Mouse (Mus musculus): ENCODE results near the gene Slc37a1. TPM values are rescaled to one million over a fixed set of nuclear protein-coding genes. Genes with fewer than 3 reads are reported as not detected.

Slc37a1 gene
- total and polyA plus RNA-seq, 3 experiments, result 7.3 to 19.7 (median 9.1) TPM

DNA sequence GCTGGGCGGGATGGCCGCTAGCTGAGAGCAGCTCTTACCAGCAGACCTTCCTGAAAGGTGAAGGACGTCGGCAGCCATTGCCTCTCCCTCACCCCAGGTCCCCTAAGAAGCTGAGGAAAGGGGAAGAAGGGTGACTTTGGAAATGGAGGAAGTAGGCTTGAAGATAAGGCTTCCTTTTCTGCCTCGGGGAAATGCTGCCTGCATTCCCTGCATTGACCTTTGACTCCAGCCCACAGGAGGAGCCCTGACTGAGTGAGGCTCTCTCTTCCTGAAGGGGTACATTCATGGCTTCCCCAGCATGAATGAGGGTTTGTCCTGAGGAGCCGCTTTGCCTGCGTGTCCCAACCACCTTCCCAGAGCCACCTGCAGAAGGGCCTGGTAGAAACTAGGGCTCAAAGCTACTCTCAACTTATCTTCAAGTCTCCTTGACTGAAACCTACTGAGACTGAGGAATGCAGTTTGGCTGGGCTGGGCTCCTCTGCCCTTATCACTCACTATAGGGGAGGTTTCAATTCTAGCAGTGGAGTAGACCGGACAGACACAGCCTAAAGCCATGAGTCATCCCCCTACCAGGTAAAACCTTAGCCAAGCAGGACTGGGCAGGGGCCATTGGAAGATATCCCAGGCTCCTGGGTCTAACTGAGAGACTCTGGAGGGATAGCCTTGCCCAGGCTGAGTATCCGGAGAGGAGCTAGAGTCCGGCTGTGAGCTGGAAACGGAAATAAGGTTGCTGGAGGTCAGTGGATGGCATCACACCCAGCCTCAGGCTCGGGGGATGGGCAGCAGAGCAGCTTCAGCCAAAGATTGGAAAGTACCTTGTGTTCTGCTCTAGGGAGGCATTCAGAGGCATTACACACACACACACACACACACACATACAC, 18.5 kb downstream of the Slc37a1 start:
- Histone ChIP-seq H3K4me1 (ENCODE audit: control insufficient read depth, insufficient read depth, low read length) (peaks cover 7% of the 10 kb centered on the region; the same call in 1 of the 2 replicates), H3K27ac (no peak overlapping the region), H3K36me3 (ENCODE audit: control insufficient read depth, insufficient read depth, low read length) (no peaks in the 10 kb centered on the region), H3K79me2 (replicated peaks; ENCODE audit: control insufficient read depth, insufficient read depth, low read length) (no peaks in the 10 kb centered on the region), H3K9ac (ENCODE audit: low read depth, low read length) (no peak overlapping the region), H3K4me3 (no peak overlapping the region), H3K27me3 (ENCODE audit: control insufficient read depth, insufficient read depth, low read length) (no peaks in the 10 kb centered on the region)
- peak; percentile 60 to 77 for DNase-seq
- intact Hi-C loops (cut with DNase I), result no loop called here
- TF ChIP-seq EP300 (IDR thresholded peaks at IDR 0.05; ENCODE audit: insufficient read depth, low read depth, low read length), result 0 out of 2 replicates have a peak, but pooled peaks have one; percentile 59
- TF ChIP-seq POLR2A (IDR thresholded peaks at IDR 0.05; ENCODE audit: insufficient read depth, low read depth, low read length), result no peak
- no peak for TF ChIP-seq CTCF (IDR thresholded peaks at IDR 0.05)
- 38% methylated on average over 12 of the region's 12 CpGs for WGBS

GRCm38 (mm10) chr17:31305776-31306120, 19.2 kb downstream of the Slc37a1 start:
- Histone ChIP-seq H3K27ac (no peak overlapping the region), H3K9ac (ENCODE audit: low read depth, low read length) (no peak overlapping the region), H3K4me1 (ENCODE audit: control insufficient read depth, insufficient read depth, low read length) (peaks cover 7% of the 10 kb centered on the region; the same call in 1 of the 2 replicates), H3K79me2 (replicated peaks; ENCODE audit: control insufficient read depth, insufficient read depth, low read length) (no peaks in the 10 kb centered on the region), H3K4me3 (no peak overlapping the region), H3K36me3 (ENCODE audit: control insufficient read depth, insufficient read depth, low read length) (no peaks in the 10 kb centered on the region), H3K27me3 (ENCODE audit: control insufficient read depth, insufficient read depth, low read length) (no peaks in the 10 kb centered on the region)
- intact Hi-C loops (cut with DNase I), result no loop called here
- DNase-seq, result no peak
- 35% methylated on average over 5 of the region's 5 CpGs for WGBS
- no peak for TF ChIP-seq CTCF (IDR thresholded peaks at IDR 0.05)
- TF ChIP-seq EP300 (IDR thresholded peaks at IDR 0.05; ENCODE audit: insufficient read depth, low read depth, low read length), result no peak; the same call in 1 of the 2 replicates
- no peak for TF ChIP-seq POLR2A (IDR thresholded peaks at IDR 0.05; ENCODE audit: insufficient read depth, low read depth, low read length)

- Histone ChIP-seq H3K9ac (ENCODE audit: low read depth, low read length) (no peak overlapping the region), H3K27me3 (ENCODE audit: control insufficient read depth, insufficient read depth, low read length) (no peaks in the 10 kb centered on the region), H3K79me2 (replicated peaks; ENCODE audit: control insufficient read depth, insufficient read depth, low read length) (no peaks in the 10 kb centered on the region), H3K27ac (no peak overlapping the region), H3K4me1 (ENCODE audit: control insufficient read depth, insufficient read depth, low read length) (peaks cover 7% of the 10 kb centered on the region; the same call in 1 of the 2 replicates), H3K36me3 (ENCODE audit: control insufficient read depth, insufficient read depth, low read length) (no peaks in the 10 kb centered on the region), H3K4me3 (no peak overlapping the region)
- TF ChIP-seq POLR2A (IDR thresholded peaks at IDR 0.05; ENCODE audit: insufficient read depth, low read depth, low read length), result no peak
- no peak for TF ChIP-seq EP300 (IDR thresholded peaks at IDR 0.05; ENCODE audit: insufficient read depth, low read depth, low read length)
- TF ChIP-seq CTCF (IDR thresholded peaks at IDR 0.05), result no peak
- WGBS, result 57% methylated on average over 3 of the region's 3 CpGs
- intact Hi-C loops (cut with DNase I), result loop anchor here (2.0 kb wide), 1 partner anchor 25 kb away; no protein-coding TSS in a partner anchor
- DNase-seq, result no peak
These were observed 21.2 kb downstream of the Slc37a1 start for GRCm38 (mm10) chr17:31307756-31308155.

DNA sequence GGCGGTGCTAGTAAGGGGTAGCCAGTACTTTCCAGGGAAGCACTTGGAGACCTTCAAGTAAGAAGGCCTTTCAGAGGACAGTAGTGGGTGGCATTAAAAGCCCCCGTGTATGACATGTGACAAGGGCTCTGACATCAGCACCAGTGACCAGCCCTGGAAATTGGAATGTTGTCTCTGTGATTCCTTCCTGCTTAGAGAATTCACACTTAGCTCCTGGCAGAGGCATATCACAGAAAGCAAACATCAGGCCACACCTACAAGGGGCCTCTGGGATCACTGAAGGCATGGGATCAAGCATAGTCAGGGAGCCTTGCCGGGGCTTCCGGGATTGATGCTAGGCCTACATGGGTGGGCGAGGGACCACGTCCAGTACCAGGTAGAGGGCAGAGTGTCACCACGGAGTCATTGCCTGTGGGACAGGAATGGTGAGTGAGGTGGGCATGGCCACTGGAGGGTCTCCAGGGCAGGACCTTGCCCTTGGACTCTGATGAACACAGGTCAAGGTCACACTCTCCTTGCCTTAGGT, 21.8 kb downstream of the Slc37a1 start:
- H3K27ac ChIP-seq, result no peak overlapping the region
- no peak for TF ChIP-seq CTCF (IDR thresholded peaks at IDR 0.05)
- no peak for TF ChIP-seq POLR2A (IDR thresholded peaks at IDR 0.05; ENCODE audit: insufficient read depth, low read depth, low read length)
- TF ChIP-seq EP300 (IDR thresholded peaks at IDR 0.05; ENCODE audit: insufficient read depth, low read depth, low read length), result no peak
- H3K9ac ChIP-seq (ENCODE audit: low read depth, low read length), result no peak overlapping the region
- no peaks in the 10 kb centered on the region for H3K79me2 ChIP-seq (replicated peaks; ENCODE audit: control insufficient read depth, insufficient read depth, low read length)
- DNase-seq, result no peak
- WGBS, result 69% methylated on average over 7 of the region's 7 CpGs
- no peaks in the 10 kb centered on the region for H3K36me3 ChIP-seq (ENCODE audit: control insufficient read depth, insufficient read depth, low read length)
- intact Hi-C loops (cut with DNase I), result loop anchor here (2.0 kb wide), 1 partner anchor 26 kb away; no protein-coding TSS in a partner anchor
- H3K4me3 ChIP-seq, result no peak overlapping the region
- H3K27me3 ChIP-seq (ENCODE audit: control insufficient read depth, insufficient read depth, low read length), result no peaks in the 10 kb centered on the region
- peaks cover 7% of the 10 kb centered on the region; the same call in 1 of the 2 replicates for H3K4me1 ChIP-seq (ENCODE audit: control insufficient read depth, insufficient read depth, low read length)

DNA sequence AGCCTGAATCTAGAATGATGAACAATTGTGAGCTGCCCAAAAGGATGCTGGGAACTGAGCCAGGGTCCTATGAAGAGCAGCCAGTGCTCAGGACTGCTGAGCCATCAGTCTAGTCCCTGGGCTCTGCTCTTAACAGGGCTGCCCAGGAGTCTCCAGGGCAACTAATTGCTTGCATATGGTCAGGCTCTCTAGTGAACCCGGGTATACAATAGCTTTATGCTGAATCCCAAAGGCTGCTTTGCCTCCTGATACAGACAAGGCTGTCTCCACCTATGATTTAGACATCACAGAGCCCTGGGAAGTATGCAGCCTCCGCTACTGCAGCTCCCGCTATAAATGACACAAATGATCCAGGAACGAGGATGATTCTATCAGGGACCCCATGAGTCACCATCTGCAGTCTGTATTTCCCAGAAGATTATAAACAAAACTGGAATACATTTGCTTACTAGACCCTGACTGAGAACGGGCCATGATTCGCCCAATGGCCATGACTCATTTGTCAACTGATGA, 22.7 kb downstream of the Slc37a1 start:
- no peak overlapping the region for H3K4me3 ChIP-seq
- TF ChIP-seq POLR2A (IDR thresholded peaks at IDR 0.05; ENCODE audit: insufficient read depth, low read depth, low read length) (no peak), CTCF (IDR thresholded peaks at IDR 0.05) (no peak)
- peaks cover 7% of the 10 kb centered on the region; the same call in 1 of the 2 replicates for H3K4me1 ChIP-seq (ENCODE audit: control insufficient read depth, insufficient read depth, low read length)
- no peak for DNase-seq
- no peaks in the 10 kb centered on the region for H3K36me3 ChIP-seq (ENCODE audit: control insufficient read depth, insufficient read depth, low read length)
- 55% methylated on average over 6 of the region's 6 CpGs for WGBS
- no peak overlapping the region for H3K9ac ChIP-seq (ENCODE audit: low read depth, low read length)
- no peaks in the 10 kb centered on the region for H3K27me3 ChIP-seq (ENCODE audit: control insufficient read depth, insufficient read depth, low read length)
- intact Hi-C loops (cut with DNase I), result loop anchor here (1.0 to 2.0 kb wide), 2 partner anchors 27 to 55 kb away; no protein-coding TSS in a partner anchor
- no peak overlapping the region for H3K27ac ChIP-seq
- no peaks in the 10 kb centered on the region for H3K79me2 ChIP-seq (replicated peaks; ENCODE audit: control insufficient read depth, insufficient read depth, low read length)
